Mouse (Mus musculus): Measurements from ENCODE around the gene Csn3. TPM values are rescaled to one million over a fixed set of nuclear protein-coding genes. Genes with fewer than 3 reads are reported as not detected.

Gene Csn3
- polyA plus RNA-seq, 1 experiment from 2014 or later = 0.16 TPM

Other genes with a start within 250 kb of the Csn3 start
- not detected in 2 replicates for gene Csn2, start 225.9 kb upstream of the Csn3 start, polyA plus RNA-seq (2014; fragmentation: Nextera tagmentation; extraction: Ambion mirVana)
- not detected in 2 replicates for gene Csn1s2a, start 151.0 kb upstream of the Csn3 start, polyA plus RNA-seq (2014; fragmentation: Nextera tagmentation; extraction: Ambion mirVana)
- gene Csn1s2b, start 117.5 kb upstream of the Csn3 start, polyA plus RNA-seq (2014; fragmentation: Nextera tagmentation; extraction: Ambion mirVana) = not detected in 2 replicates
- not detected in 2 replicates for gene Prr27, start 99.9 kb upstream of the Csn3 start, polyA plus RNA-seq (2014; fragmentation: Nextera tagmentation; extraction: Ambion mirVana)
- not detected in 2 replicates for gene Odam, start 40.5 kb upstream of the Csn3 start, polyA plus RNA-seq (2014; fragmentation: Nextera tagmentation; extraction: Ambion mirVana)
- gene 2310003L06Rik, start 43.9 kb downstream of the Csn3 start, polyA plus RNA-seq (2014; fragmentation: Nextera tagmentation; extraction: Ambion mirVana) = not detected in 2 replicates
- gene Gm28434, start 43.9 kb downstream of the Csn3 start, polyA plus RNA-seq (2014; fragmentation: Nextera tagmentation; extraction: Ambion mirVana) = not detected in 2 replicates
- not detected in 2 replicates for gene Cabs1, start 53.9 kb downstream of the Csn3 start, polyA plus RNA-seq (2014; fragmentation: Nextera tagmentation; extraction: Ambion mirVana)
- not detected in 2 replicates for gene Smr3a, start 77.0 kb downstream of the Csn3 start, polyA plus RNA-seq (2014; fragmentation: Nextera tagmentation; extraction: Ambion mirVana)
- gene Smr2, start 161.0 kb downstream of the Csn3 start, polyA plus RNA-seq (2014; fragmentation: Nextera tagmentation; extraction: Ambion mirVana) = not detected in 2 replicates
- gene Gm11116, start 186.0 kb downstream of the Csn3 start, polyA plus RNA-seq (2014; fragmentation: Nextera tagmentation; extraction: Ambion mirVana) = not detected in 2 replicates
- not detected in 2 replicates for gene Gm11115, start 228.5 kb downstream of the Csn3 start, polyA plus RNA-seq (2014; fragmentation: Nextera tagmentation; extraction: Ambion mirVana)

All from liver, embryonic 11.5 days (tissue).